Mouse (Mus musculus) C2C12 (cell line): ENCODE measurements around the gene Sp140.
"Not testable (repeated sequence)": the region's sequence is repeated elsewhere in the genome, so short reads cannot be mapped to it uniquely, and the experiment has no call there.

Experiments used
- CEBPB ChIP-seq: IDR thresholded peaks from one replicate; pipeline ENCODE4 v1.6.1; 2011; ENCODE audit warnings: low read depth, mild to moderate bottlenecking, control low read depth, moderate library complexity
- CTCF ChIP-seq: IDR thresholded peaks from one replicate; pipeline ENCODE4 v1.5.1; 2011; ENCODE audit not compliant: control insufficient read depth, insufficient read depth, insufficient read length
- FOSL1 ChIP-seq: IDR thresholded peaks from one replicate; pipeline ENCODE4 v1.8.0; 2011; ENCODE audit warnings: mild to moderate bottlenecking, low read length; ENCODE audit not compliant: poor library complexity, insufficient read depth, severe bottlenecking
- MAX ChIP-seq: IDR thresholded peaks from one replicate; pipeline ENCODE4 v1.6.1; 2011; ENCODE audit warnings: mild to moderate bottlenecking, control low read depth
- MYOD1 ChIP-seq: IDR thresholded peaks from one replicate; pipeline ENCODE4 v1.6.1; 2011; ENCODE audit warnings: low read depth; ENCODE audit not compliant: control insufficient read depth, insufficient read length
- MYOG ChIP-seq: IDR thresholded peaks from one replicate; pipeline ENCODE4 v1.6.1; 2011; ENCODE audit not compliant: control insufficient read depth, insufficient read length; ENCODE audit errors: extremely low read depth
- USF1 ChIP-seq: IDR thresholded peaks from one replicate; pipeline ENCODE4 v1.6.1; 2011; ENCODE audit warnings: low read depth, mild to moderate bottlenecking, control low read depth, moderate library complexity

GRCm38 (mm10) chr1:85615096-85615495, 14.9 kb downstream of the Sp140 start:
- not testable (repeated sequence) for TF ChIP-seq USF1, CTCF, FOSL1, MYOD1, MYOG, MAX, CEBPB
